Mouse (Mus musculus): ENCODE measurements at regions not wholly inside any gene's neighbourhood (a gene's known extent, or its start where the extent isn't known, plus 50 kb on each side); places are given as distances from the start of the nearest gene placed in this dataset.

- TF ChIP-seq POLR2AphosphoS2 (IDR thresholded peaks at IDR 0.05; ENCODE audit: insufficient read length, low read depth) (no peak), USF1 (IDR thresholded peaks at IDR 0.05; ENCODE audit: low read depth) (no peak), MYOG (IDR thresholded peaks at IDR 0.05; ENCODE audit: control insufficient read depth in 1 of 3, insufficient read depth in 1 of 3, insufficient read length in 2 of 3, low read depth in 2 of 3) (no peak), TCF12 (IDR thresholded peaks at IDR 0.05; ENCODE audit: insufficient read depth, poor library complexity, severe bottlenecking) (no peak), E2F4 (IDR thresholded peaks at IDR 0.05; ENCODE audit: insufficient read depth) (no peak), POLR2A (IDR thresholded peaks at IDR 0.05; ENCODE audit: insufficient read length, low read depth) (no peak), TCF3 (IDR thresholded peaks at IDR 0.05; ENCODE audit: insufficient read length, low read depth) (no peak), MAX (IDR thresholded peaks at IDR 0.05; ENCODE audit: low read depth) (no peak), CEBPB (IDR thresholded peaks at IDR 0.05; ENCODE audit: insufficient read depth, poor library complexity, severe bottlenecking) (no peak), MYOD1 (IDR thresholded peaks at IDR 0.05; ENCODE audit: control insufficient read depth in 1 of 3, insufficient read length in 2 of 3, low read depth in 2 of 3) (no peak), SRF (IDR thresholded peaks at IDR 0.05; ENCODE audit: control insufficient read depth, insufficient read length, low read depth) (no peak), REST (IDR thresholded peaks at IDR 0.05; ENCODE audit: insufficient read depth, insufficient read length) (no peak)
- no peak overlapping the region for H3ac ChIP-seq (ENCODE audit: control insufficient read depth, insufficient read length)
- H3K4me3 ChIP-seq, result no peak overlapping the region
- H3K36me3 ChIP-seq (ENCODE audit: control insufficient read depth, insufficient read depth), result no peaks in the 10 kb centered on the region
- peak overlapping the region; percentile 28 for H3K4me2 ChIP-seq (ENCODE audit: low read depth)
- H3K27me3 ChIP-seq (ENCODE audit: control insufficient read depth, insufficient read depth, insufficient read length), result no peaks in the 10 kb centered on the region
- no peaks in the 10 kb centered on the region for H3K79me2 ChIP-seq (ENCODE audit: control insufficient read depth, insufficient read depth)
These were observed 241.8 kb upstream of the 1700056E22Rik start for GRCm38 (mm10) chr1:184275877-184276276.

DNA sequence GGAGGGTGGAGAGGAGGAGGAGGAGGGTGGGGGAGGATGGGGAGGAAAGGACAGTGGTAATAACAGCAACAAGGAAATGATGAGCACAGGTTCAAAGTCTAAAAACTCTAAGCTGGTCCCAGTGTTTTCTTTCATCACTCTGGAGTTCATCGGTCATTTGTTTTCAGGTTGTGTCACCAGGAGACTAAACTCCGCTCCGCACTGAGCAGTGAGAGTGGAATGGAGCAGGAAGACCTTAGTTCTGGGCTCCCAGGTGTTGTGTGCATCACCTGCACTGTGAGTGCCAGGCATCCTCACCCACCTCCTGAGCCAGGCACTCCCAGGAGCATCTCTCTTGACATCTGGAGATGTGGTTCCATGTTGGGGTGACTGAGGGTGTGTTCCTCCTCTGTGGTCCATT, 241.3 kb upstream of the 1700056E22Rik start:
- no peak overlapping the region for H3ac ChIP-seq (ENCODE audit: control insufficient read depth, insufficient read length)
- H3K36me3 ChIP-seq (ENCODE audit: control insufficient read depth, insufficient read depth), result no peaks in the 10 kb centered on the region

GRCm38 (mm10) chr1:184274704-184275103, 240.6 kb upstream of the 1700056E22Rik start:
- TF ChIP-seq REST (IDR thresholded peaks at IDR 0.05; ENCODE audit: insufficient read depth, insufficient read length), result no peak
- no peak for TF ChIP-seq TCF3 (IDR thresholded peaks at IDR 0.05; ENCODE audit: insufficient read length, low read depth)
- no peak for TF ChIP-seq E2F4 (IDR thresholded peaks at IDR 0.05; ENCODE audit: insufficient read depth)
- no peak for TF ChIP-seq POLR2AphosphoS2 (IDR thresholded peaks at IDR 0.05; ENCODE audit: insufficient read length, low read depth)
- TF ChIP-seq SRF (IDR thresholded peaks at IDR 0.05; ENCODE audit: control insufficient read depth, insufficient read length, low read depth), result no peak
- no peak for TF ChIP-seq CEBPB (IDR thresholded peaks at IDR 0.05; ENCODE audit: insufficient read depth, poor library complexity, severe bottlenecking)
- no peak for TF ChIP-seq MYOD1 (IDR thresholded peaks at IDR 0.05; ENCODE audit: control insufficient read depth in 1 of 3, insufficient read length in 2 of 3, low read depth in 2 of 3)
- no peak for TF ChIP-seq TCF12 (IDR thresholded peaks at IDR 0.05; ENCODE audit: insufficient read depth, poor library complexity, severe bottlenecking)
- no peak for TF ChIP-seq USF1 (IDR thresholded peaks at IDR 0.05; ENCODE audit: low read depth)
- no peak for TF ChIP-seq MYOG (IDR thresholded peaks at IDR 0.05; ENCODE audit: control insufficient read depth in 1 of 3, insufficient read depth in 1 of 3, insufficient read length in 2 of 3, low read depth in 2 of 3)
- TF ChIP-seq MAX (IDR thresholded peaks at IDR 0.05; ENCODE audit: low read depth), result no peak
- TF ChIP-seq POLR2A (IDR thresholded peaks at IDR 0.05; ENCODE audit: insufficient read length, low read depth), result no peak
- Histone ChIP-seq H3K27me3 (ENCODE audit: control insufficient read depth, insufficient read depth, insufficient read length) (no peaks in the 10 kb centered on the region), H3K36me3 (ENCODE audit: control insufficient read depth, insufficient read depth) (no peaks in the 10 kb centered on the region), H3K4me2 (ENCODE audit: low read depth) (no peak overlapping the region), H3K4me3 (no peak overlapping the region), H3ac (ENCODE audit: control insufficient read depth, insufficient read length) (no peak overlapping the region), H3K79me2 (ENCODE audit: control insufficient read depth, insufficient read depth) (no peaks in the 10 kb centered on the region)

More for the DNA sequence above, 241.3 kb upstream of the 1700056E22Rik start:
- Histone ChIP-seq H3K4me3 (no peak overlapping the region), H3K27me3 (ENCODE audit: control insufficient read depth, insufficient read depth, insufficient read length) (no peaks in the 10 kb centered on the region), H3K79me2 (ENCODE audit: control insufficient read depth, insufficient read depth) (no peaks in the 10 kb centered on the region), H3K4me2 (ENCODE audit: low read depth) (no peak overlapping the region)
- TF ChIP-seq TCF3 (IDR thresholded peaks at IDR 0.05; ENCODE audit: insufficient read length, low read depth) (no peak), SRF (IDR thresholded peaks at IDR 0.05; ENCODE audit: control insufficient read depth, insufficient read length, low read depth) (no peak), E2F4 (IDR thresholded peaks at IDR 0.05; ENCODE audit: insufficient read depth) (no peak), MAX (IDR thresholded peaks at IDR 0.05; ENCODE audit: low read depth) (no peak), POLR2AphosphoS2 (IDR thresholded peaks at IDR 0.05; ENCODE audit: insufficient read length, low read depth) (no peak), MYOD1 (IDR thresholded peaks at IDR 0.05; ENCODE audit: control insufficient read depth in 1 of 3, insufficient read length in 2 of 3, low read depth in 2 of 3) (no peak), REST (IDR thresholded peaks at IDR 0.05; ENCODE audit: insufficient read depth, insufficient read length) (no peak), CEBPB (IDR thresholded peaks at IDR 0.05; ENCODE audit: insufficient read depth, poor library complexity, severe bottlenecking) (no peak)

- Histone ChIP-seq H3K79me2 (ENCODE audit: control insufficient read depth, insufficient read depth) (no peaks in the 10 kb centered on the region), H3K36me3 (ENCODE audit: control insufficient read depth, insufficient read depth) (no peaks in the 10 kb centered on the region), H3K4me2 (ENCODE audit: low read depth) (no peak overlapping the region), H3K4me3 (no peak overlapping the region), H3ac (ENCODE audit: control insufficient read depth, insufficient read length) (no peak overlapping the region), H3K27me3 (ENCODE audit: control insufficient read depth, insufficient read depth, insufficient read length) (no peaks in the 10 kb centered on the region)
- no peak for TF ChIP-seq SRF (IDR thresholded peaks at IDR 0.05; ENCODE audit: control insufficient read depth, insufficient read length, low read depth)
- TF ChIP-seq E2F4 (IDR thresholded peaks at IDR 0.05; ENCODE audit: insufficient read depth), result no peak
- TF ChIP-seq POLR2A (IDR thresholded peaks at IDR 0.05; ENCODE audit: insufficient read length, low read depth), result no peak
- TF ChIP-seq MYOG (IDR thresholded peaks at IDR 0.05; ENCODE audit: control insufficient read depth in 1 of 3, insufficient read depth in 1 of 3, insufficient read length in 2 of 3, low read depth in 2 of 3), result no peak
- no peak for TF ChIP-seq MAX (IDR thresholded peaks at IDR 0.05; ENCODE audit: low read depth)
- TF ChIP-seq TCF3 (IDR thresholded peaks at IDR 0.05; ENCODE audit: insufficient read length, low read depth), result no peak
- TF ChIP-seq MYOD1 (IDR thresholded peaks at IDR 0.05; ENCODE audit: control insufficient read depth in 1 of 3, insufficient read length in 2 of 3, low read depth in 2 of 3), result no peak
- TF ChIP-seq REST (IDR thresholded peaks at IDR 0.05; ENCODE audit: insufficient read depth, insufficient read length), result no peak
- TF ChIP-seq POLR2AphosphoS2 (IDR thresholded peaks at IDR 0.05; ENCODE audit: insufficient read length, low read depth), result no peak
These were observed 239.6 kb upstream of the 1700056E22Rik start for GRCm38 (mm10) chr1:184273722-184274121.

DNA sequence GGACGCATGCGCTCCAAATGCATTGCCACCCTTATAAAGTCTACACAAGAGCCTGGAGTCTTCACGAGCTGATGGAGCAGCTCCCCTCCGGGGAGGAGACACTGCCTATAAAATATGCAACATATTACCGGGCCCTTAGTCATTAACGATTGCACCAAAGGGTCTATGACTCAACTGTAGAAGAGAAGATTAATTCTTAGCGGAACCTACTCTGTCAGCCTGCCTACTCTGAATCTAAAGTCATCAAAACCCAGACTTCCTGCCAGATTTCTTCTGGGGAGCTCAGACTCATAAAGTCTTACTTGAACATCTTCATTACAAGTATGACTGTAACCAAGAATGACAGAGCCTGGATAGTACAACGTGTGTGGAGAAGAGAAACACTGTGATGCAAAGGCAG, 237.2 kb upstream of the 1700056E22Rik start:
- no peaks in the 10 kb centered on the region for H3K79me2 ChIP-seq (ENCODE audit: control insufficient read depth, insufficient read depth)
- H3K4me3 ChIP-seq, result no peak overlapping the region
- no peak overlapping the region for H3ac ChIP-seq (ENCODE audit: control insufficient read depth, insufficient read length)
- no peaks in the 10 kb centered on the region for H3K27me3 ChIP-seq (ENCODE audit: control insufficient read depth, insufficient read depth, insufficient read length)
- TF ChIP-seq CEBPB (IDR thresholded peaks at IDR 0.05; ENCODE audit: insufficient read depth, poor library complexity, severe bottlenecking), result peak; percentile 58; the same call in 1 of the 2 replicates
- TF ChIP-seq MYOD1 (IDR thresholded peaks at IDR 0.05; ENCODE audit: control insufficient read depth in 1 of 3, insufficient read length in 2 of 3, low read depth in 2 of 3), result no peak
- H3K4me2 ChIP-seq (ENCODE audit: low read depth), result peak overlapping the region; percentile 32
- H3K36me3 ChIP-seq (ENCODE audit: control insufficient read depth, insufficient read depth), result no peaks in the 10 kb centered on the region
